Mouse (Mus musculus) megakaryocyte, embryonic 14.5 days (primary cell): ENCODE measurements around the gene Itga7.

Experiments
- FLI1 ChIP-seq: IDR thresholded peaks from 2 replicates; pipeline ENCODE4 v1.6.1; 2012; ENCODE audit warnings: low read length, inconsistent platforms, mixed read lengths
- GATA1 ChIP-seq: IDR thresholded peaks from 3 replicates; pipeline ENCODE4 v1.6.1; 2012; ENCODE audit warnings: mixed read lengths, low read length, inconsistent platforms, borderline replicate concordance

DNA sequence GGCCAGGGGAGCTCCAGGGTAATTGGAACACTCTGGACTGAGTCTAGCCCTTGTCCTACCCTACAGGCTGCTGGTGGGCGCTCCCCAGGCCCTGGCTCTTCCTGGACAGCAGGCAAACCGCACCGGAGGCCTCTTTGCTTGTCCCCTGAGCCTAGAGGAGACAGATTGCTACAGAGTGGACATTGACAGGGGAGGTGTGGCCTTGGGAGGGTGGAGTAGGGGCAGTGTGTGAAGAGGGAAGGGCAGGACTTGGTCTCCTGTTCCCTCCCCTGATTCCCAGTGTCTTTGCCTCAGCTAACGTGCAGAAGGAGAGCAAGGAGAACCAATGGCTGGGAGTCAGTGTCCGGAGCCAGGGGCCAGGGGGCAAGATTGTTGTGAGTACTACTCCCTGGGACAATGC lies 5.4 kb downstream of the Itga7 start:
- TF ChIP-seq GATA1 (no peak), FLI1 (no peak)
